Mouse (Mus musculus): ENCODE data around the gene Rbp1.

DNA sequence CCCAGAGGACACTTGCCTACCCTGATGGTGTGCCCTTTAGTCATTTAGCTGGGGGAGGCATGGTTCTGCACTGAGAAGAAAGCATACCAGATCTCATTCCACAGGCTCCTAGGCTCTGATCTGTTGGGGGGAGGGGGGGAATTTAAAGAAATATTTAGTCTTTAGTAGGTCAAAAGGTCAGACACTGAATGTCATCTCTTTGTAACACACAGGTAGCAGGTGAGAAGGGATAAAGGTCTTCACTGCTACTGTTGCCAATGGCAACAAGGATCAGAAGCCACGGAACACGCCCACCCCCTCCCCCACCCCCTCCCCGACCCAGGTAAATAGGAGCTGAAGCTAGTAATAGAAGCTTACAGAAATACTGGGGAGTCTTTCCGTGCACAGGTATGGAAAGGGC is 930 bp downstream of the Rbp1 start:
- TF ChIP-seq CTCF (IDR thresholded peaks at IDR 0.05; ENCODE audit: insufficient read depth, low read depth, low read length) (no peak), POLR2A (IDR thresholded peaks at IDR 0.05; ENCODE audit: insufficient read depth, low read depth, low read length) (no peak)

All from olfactory bulb, adult 2 months (tissue).